Mouse (Mus musculus): Measurements from ENCODE around the gene Ptbp3. TPM values are rescaled to one million over a fixed set of nuclear protein-coding genes. Genes with fewer than 3 reads are reported as not detected.

Ptbp3 gene
- polyA plus RNA-seq, 1 experiment from 2014 or later: 77.7 TPM

GRCm38 (mm10) chr4:59548560-59549174 is 497 bp downstream of the Ptbp3 start:
- peaks cover 20% of the 10 kb centered on the region for H3K4me1 ChIP-seq (replicated peaks; ENCODE audit: control insufficient read depth, insufficient read depth, low read length)
- peak; percentile 72 for ATAC-seq (replicated peaks; ENCODE audit: low FRiP score)
- peak overlapping the region; percentile 94 for H3K27ac ChIP-seq (ENCODE audit: low read depth, low read length)
- peak overlapping the region; percentile 94 for H3K4me3 ChIP-seq (ENCODE audit: low read depth, low read length)
- peak overlapping the region; percentile 92 for H3K4me2 ChIP-seq
- whole genome bisulfite sequencing: under 1% methylated on average over 75 of the region's 83 CpGs
- no peaks in the 10 kb centered on the region for H3K27me3 ChIP-seq (replicated peaks; ENCODE audit: control insufficient read depth, insufficient read depth, low read length)
- no peaks in the 10 kb centered on the region for H3K36me3 ChIP-seq (ENCODE audit: control insufficient read depth, insufficient read depth, low read length)
- peak overlapping the region; percentile 98 for H3K9ac ChIP-seq (ENCODE audit: low read depth, low read length)
- DNase-seq (ENCODE audit: low spot score): peak; percentile 83
- no peaks in the 10 kb centered on the region for H3K9me3 ChIP-seq (ENCODE audit: control insufficient read depth, low read length)

GRCm38 (mm10) chr4:59548011-59548559 is 1.1 kb downstream of the Ptbp3 start:
- Histone ChIP-seq H3K27ac (ENCODE audit: low read depth, low read length) (peak overlapping the region; percentile 94), H3K9ac (ENCODE audit: low read depth, low read length) (peak overlapping the region; percentile 98), H3K36me3 (ENCODE audit: control insufficient read depth, insufficient read depth, low read length) (no peaks in the 10 kb centered on the region), H3K4me1 (replicated peaks; ENCODE audit: control insufficient read depth, insufficient read depth, low read length) (peaks cover 20% of the 10 kb centered on the region), H3K4me3 (ENCODE audit: low read depth, low read length) (peak overlapping the region; percentile 94), H3K9me3 (ENCODE audit: control insufficient read depth, low read length) (no peaks in the 10 kb centered on the region), H3K4me2 (peak overlapping the region; percentile 92), H3K27me3 (replicated peaks; ENCODE audit: control insufficient read depth, insufficient read depth, low read length) (no peaks in the 10 kb centered on the region)
- ATAC-seq (replicated peaks; ENCODE audit: low FRiP score) (no peak), DNase-seq (ENCODE audit: low spot score) (no peak)
- WGBS: 3% methylated on average over 18 of the region's 18 CpGs

GRCm38 (mm10) chr4:59547136-59547889 is 1.9 kb downstream of the Ptbp3 start:
- H3K27me3 ChIP-seq (replicated peaks; ENCODE audit: control insufficient read depth, insufficient read depth, low read length): no peaks in the 10 kb centered on the region
- H3K36me3 ChIP-seq (ENCODE audit: control insufficient read depth, insufficient read depth, low read length): no peaks in the 10 kb centered on the region
- DNase-seq (ENCODE audit: low spot score) (no peak), ATAC-seq (replicated peaks; ENCODE audit: low FRiP score) (no peak)
- peaks cover 20% of the 10 kb centered on the region for H3K4me1 ChIP-seq (replicated peaks; ENCODE audit: control insufficient read depth, insufficient read depth, low read length)
- peak overlapping the region; percentile 98; the same call in 1 of the 2 replicates for H3K9ac ChIP-seq (ENCODE audit: low read depth, low read length)
- H3K9me3 ChIP-seq (ENCODE audit: control insufficient read depth, low read length): no peaks in the 10 kb centered on the region
- H3K4me3 ChIP-seq (ENCODE audit: low read depth, low read length): peak overlapping the region; percentile 94
- 0 out of 2 replicates have a peak overlapping the region, but pooled peaks have one; percentile 35 for H3K27ac ChIP-seq (ENCODE audit: low read depth, low read length)
- 21% methylated on average over 11 of the region's 11 CpGs for WGBS
- peak overlapping the region; percentile 92 for H3K4me2 ChIP-seq

DNA sequence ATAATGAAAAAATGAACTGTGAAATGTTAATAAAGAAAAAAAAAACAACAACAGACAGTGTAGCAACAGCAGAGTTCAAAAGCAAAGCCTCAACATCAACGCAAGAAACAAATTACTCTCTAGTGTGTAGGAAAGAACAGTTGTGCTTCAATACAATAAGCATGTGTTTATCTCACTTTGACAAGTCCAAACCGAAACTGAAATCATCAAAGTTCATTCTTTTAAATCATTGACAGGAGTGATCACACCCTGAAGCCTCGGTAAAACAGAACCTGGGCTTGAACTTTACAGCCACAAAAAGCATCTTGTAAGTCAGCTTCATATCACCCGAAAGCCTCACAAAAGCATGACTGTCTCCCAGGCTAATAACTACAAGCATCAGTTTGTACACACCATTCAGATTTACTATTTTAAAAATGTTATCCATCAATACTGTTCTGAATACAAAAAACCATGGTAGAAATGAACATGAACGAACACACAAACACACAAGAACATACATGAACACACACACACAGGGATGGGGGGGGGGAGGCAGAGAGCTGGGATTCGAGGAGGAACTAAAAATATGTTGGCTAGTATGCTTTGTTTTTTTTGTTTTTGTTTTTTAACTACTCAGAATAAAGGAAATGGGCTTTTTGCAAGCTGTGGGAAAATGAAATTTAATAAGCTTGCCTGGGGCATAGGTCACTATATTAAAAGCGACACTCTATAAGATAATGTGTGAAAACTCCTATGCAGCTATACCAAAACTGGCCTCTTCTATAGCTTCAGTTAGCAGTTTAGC is 2.7 kb downstream of the Ptbp3 start:
- H3K4me2 ChIP-seq: peak overlapping the region; percentile 92
- 52% methylated on average over 7 of the region's 7 CpGs for WGBS

DNA sequence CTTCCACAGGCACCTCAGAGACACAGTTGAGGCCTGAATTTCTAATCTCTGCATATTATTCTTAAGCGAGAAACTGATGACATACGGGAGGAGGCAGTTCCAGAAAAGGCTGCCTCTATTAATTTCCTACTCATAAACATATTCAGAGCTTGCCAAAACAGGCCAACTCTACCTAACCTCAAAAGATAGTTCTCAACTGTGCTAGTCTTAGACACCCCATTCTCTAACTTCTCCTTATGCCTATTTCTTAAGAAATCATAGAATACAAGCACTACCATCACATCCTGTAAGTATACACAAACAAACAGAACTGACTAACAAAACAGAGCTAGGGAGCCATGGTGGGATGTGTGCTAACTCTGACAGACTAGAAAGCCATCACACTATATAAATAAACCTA is 4.5 kb downstream of the Ptbp3 start:
- no peak overlapping the region for H3K4me2 ChIP-seq

More for the DNA sequence above, 2.7 kb downstream of the Ptbp3 start:
- H3K9me3 ChIP-seq (ENCODE audit: control insufficient read depth, low read length): no peaks in the 10 kb centered on the region
- peak overlapping the region; percentile 34; the same call in 1 of the 2 replicates for H3K9ac ChIP-seq (ENCODE audit: low read depth, low read length)
- peak overlapping the region; percentile 94 for H3K4me3 ChIP-seq (ENCODE audit: low read depth, low read length)
- ATAC-seq (replicated peaks; ENCODE audit: low FRiP score) (no peak), DNase-seq (ENCODE audit: low spot score) (no peak)
- H3K27me3 ChIP-seq (replicated peaks; ENCODE audit: control insufficient read depth, insufficient read depth, low read length): no peaks in the 10 kb centered on the region
- peaks cover 20% of the 10 kb centered on the region for H3K4me1 ChIP-seq (replicated peaks; ENCODE audit: control insufficient read depth, insufficient read depth, low read length)
- no peaks in the 10 kb centered on the region for H3K36me3 ChIP-seq (ENCODE audit: control insufficient read depth, insufficient read depth, low read length)
- H3K27ac ChIP-seq (ENCODE audit: low read depth, low read length): 0 out of 2 replicates have a peak overlapping the region, but pooled peaks have one; percentile 35

GRCm38 (mm10) chr4:59543006-59543405 is 6.2 kb downstream of the Ptbp3 start:
- Histone ChIP-seq H3K27me3 (replicated peaks; ENCODE audit: control insufficient read depth, insufficient read depth, low read length) (no peaks in the 10 kb centered on the region), H3K36me3 (ENCODE audit: control insufficient read depth, insufficient read depth, low read length) (no peaks in the 10 kb centered on the region), H3K4me3 (ENCODE audit: low read depth, low read length) (no peak overlapping the region), H3K4me2 (no peak overlapping the region), H3K9ac (ENCODE audit: low read depth, low read length) (no peak overlapping the region), H3K9me3 (ENCODE audit: control insufficient read depth, low read length) (no peaks in the 10 kb centered on the region), H3K4me1 (replicated peaks; ENCODE audit: control insufficient read depth, insufficient read depth, low read length) (peaks cover 22% of the 10 kb centered on the region), H3K27ac (ENCODE audit: low read depth, low read length) (no peak overlapping the region)
- DNase-seq (ENCODE audit: low spot score) (no peak), ATAC-seq (replicated peaks; ENCODE audit: low FRiP score) (no peak)

More for the DNA sequence above, 4.5 kb downstream of the Ptbp3 start:
- WGBS: 56% methylated on average over 2 of the region's 2 CpGs
- DNase-seq (ENCODE audit: low spot score): no peak
- Histone ChIP-seq H3K27ac (ENCODE audit: low read depth, low read length) (no peak overlapping the region), H3K4me1 (replicated peaks; ENCODE audit: control insufficient read depth, insufficient read depth, low read length) (peaks cover 20% of the 10 kb centered on the region), H3K9me3 (ENCODE audit: control insufficient read depth, low read length) (no peaks in the 10 kb centered on the region), H3K36me3 (ENCODE audit: control insufficient read depth, insufficient read depth, low read length) (no peaks in the 10 kb centered on the region), H3K9ac (ENCODE audit: low read depth, low read length) (no peak overlapping the region), H3K4me3 (ENCODE audit: low read depth, low read length) (no peak overlapping the region), H3K27me3 (replicated peaks; ENCODE audit: control insufficient read depth, insufficient read depth, low read length) (no peaks in the 10 kb centered on the region)
- ATAC-seq (replicated peaks; ENCODE audit: low FRiP score): no peak

GRCm38 (mm10) chr4:59536281-59536680 is 12.9 kb downstream of the Ptbp3 start:
- no peak overlapping the region for H3K9ac ChIP-seq (ENCODE audit: low read depth, low read length)
- no peaks in the 10 kb centered on the region for H3K36me3 ChIP-seq (ENCODE audit: control insufficient read depth, insufficient read depth, low read length)
- no peaks in the 10 kb centered on the region for H3K9me3 ChIP-seq (ENCODE audit: control insufficient read depth, low read length)
- H3K4me1 ChIP-seq (replicated peaks; ENCODE audit: control insufficient read depth, insufficient read depth, low read length): peaks cover 27% of the 10 kb centered on the region
- DNase-seq (ENCODE audit: low spot score): no peak
- H3K27me3 ChIP-seq (replicated peaks; ENCODE audit: control insufficient read depth, insufficient read depth, low read length): no peaks in the 10 kb centered on the region
- H3K4me3 ChIP-seq (ENCODE audit: low read depth, low read length): no peak overlapping the region
- no peak for ATAC-seq (replicated peaks; ENCODE audit: low FRiP score)
- H3K4me2 ChIP-seq: no peak overlapping the region
- H3K27ac ChIP-seq (ENCODE audit: low read depth, low read length): no peak overlapping the region; the same call in 1 of the 2 replicates
- 90% methylated on average over 1 of the region's 1 CpGs for WGBS

GRCm38 (mm10) chr4:59535624-59536023 is 13.5 kb downstream of the Ptbp3 start:
- H3K4me2 ChIP-seq: no peak overlapping the region
- H3K4me1 ChIP-seq (replicated peaks; ENCODE audit: control insufficient read depth, insufficient read depth, low read length): peaks cover 30% of the 10 kb centered on the region

More at GRCm38 (mm10) chr4:59535624-59536023, 13.5 kb downstream of the Ptbp3 start:
- Histone ChIP-seq H3K9ac (ENCODE audit: low read depth, low read length) (no peak overlapping the region), H3K9me3 (ENCODE audit: control insufficient read depth, low read length) (no peaks in the 10 kb centered on the region), H3K4me3 (ENCODE audit: low read depth, low read length) (no peak overlapping the region), H3K36me3 (ENCODE audit: control insufficient read depth, insufficient read depth, low read length) (no peaks in the 10 kb centered on the region), H3K27me3 (replicated peaks; ENCODE audit: control insufficient read depth, insufficient read depth, low read length) (no peaks in the 10 kb centered on the region), H3K27ac (ENCODE audit: low read depth, low read length) (no peak overlapping the region)
- ATAC-seq (replicated peaks; ENCODE audit: low FRiP score): no peak
- no peak for DNase-seq (ENCODE audit: low spot score)

All from liver, embryonic 11.5 days (tissue).